Mouse (Mus musculus) brain, embryonic 14.5 days (tissue): Measurements from ENCODE around the gene Dixdc1.

Experiments used
- CTCF ChIP-seq: fragments of 200-500 bp; IDR thresholded peaks from 2 replicates; pipeline ENCODE4 v1.5.1; 2012; ENCODE audit warnings: inconsistent platforms, mild to moderate bottlenecking, moderate library complexity, borderline replicate concordance; ENCODE audit not compliant: insufficient read depth, insufficient read length; ENCODE audit errors: extremely low read depth
- POLR2A ChIP-seq: fragments of 200-500 bp; IDR thresholded peaks from 2 replicates; pipeline ENCODE4 v1.6.1; 2012; ENCODE audit warnings: mild to moderate bottlenecking, inconsistent platforms, borderline replicate concordance; ENCODE audit not compliant: poor library complexity, insufficient read depth, insufficient read length, severe bottlenecking; ENCODE audit errors: extremely low read depth

DNA sequence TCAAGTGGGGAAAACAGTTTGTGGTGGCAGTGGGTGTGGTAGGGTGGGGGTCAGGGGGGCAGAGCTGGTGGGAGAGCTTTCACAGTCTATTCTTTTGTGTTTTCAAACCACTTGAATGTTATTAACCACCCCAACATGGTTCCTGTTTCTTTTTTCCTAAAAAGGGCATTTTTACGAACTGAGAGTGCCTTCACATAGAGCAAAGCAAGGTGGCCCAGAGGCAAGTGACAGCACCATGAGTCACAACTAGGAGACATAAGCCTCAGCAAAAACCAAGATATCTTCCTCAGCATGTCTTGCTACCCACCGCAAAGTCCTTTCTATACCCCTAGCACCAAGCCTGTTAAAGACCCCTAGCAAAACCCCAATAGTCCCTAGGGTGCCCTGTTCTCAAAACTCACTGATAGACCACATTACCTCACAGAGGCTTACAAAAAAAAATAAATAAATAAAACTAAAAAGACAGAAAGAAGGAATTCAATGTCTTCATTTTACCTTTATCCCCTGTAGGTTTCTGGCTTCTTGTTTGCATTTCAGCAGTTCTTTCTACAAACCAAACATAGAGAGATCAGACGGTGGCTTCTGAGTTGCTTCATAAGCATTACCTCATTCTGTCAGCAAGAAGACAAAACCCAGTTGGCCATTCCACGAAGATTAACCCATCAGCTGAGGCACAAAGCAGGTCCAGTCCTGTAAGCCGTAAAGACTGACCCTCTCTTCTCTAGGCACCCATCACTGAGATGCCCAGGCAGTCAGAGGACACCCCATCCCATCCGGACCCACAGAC lies 52.3 kb downstream of the Dixdc1 start:
- TF ChIP-seq POLR2A = no peak
- no peak for TF ChIP-seq CTCF
